Comparison of ENCODE assay signal across 8 mouse cellular contexts in the genomic region with DNA sequence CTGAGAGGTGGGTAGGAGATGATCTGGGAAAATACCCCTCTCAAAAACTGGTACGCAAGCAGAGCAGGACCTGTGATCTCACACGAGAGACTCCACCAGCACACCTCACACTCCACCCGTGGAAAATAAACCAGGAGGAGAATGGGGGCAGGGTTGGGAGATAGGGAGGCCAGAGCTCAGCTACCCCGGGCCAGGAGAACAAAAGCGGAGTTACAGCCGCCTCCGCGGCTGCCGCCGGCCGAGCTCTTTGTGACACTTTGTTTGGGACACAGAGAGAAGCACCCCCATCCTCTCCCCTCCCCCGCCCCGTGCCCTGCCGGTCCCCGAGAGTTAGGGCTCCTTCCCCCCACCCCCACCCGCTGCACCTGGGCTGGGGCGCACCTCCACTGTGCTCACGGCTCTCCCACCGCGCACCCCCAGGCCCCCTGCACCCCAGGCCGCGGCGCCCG. TPM values are rescaled to one million over a fixed set of nuclear protein-coding genes. Genes with fewer than 3 reads are reported as not detected.
DNase-seq lines count a peak whose midpoint lies in the region; ATAC-seq and TF ChIP-seq lines count a peak whose summit lies in the region.

No protein-coding gene starts in this region.

- 7% methylated on average over 20 of the region's 24 CpGs for WGBS in spleen, adult 2 months
- WGBS in heart, embryonic 15.5 days, result under 1% methylated on average over 24 of the region's 24 CpGs
- WGBS in liver, adult 2 months, result 7% methylated on average over 18 of the region's 24 CpGs
- WGBS in neural tube, embryonic 13.5 days, result 0% methylated on average over 6 of the region's 24 CpGs

- no peaks in the 10 kb centered on the region for H3K36me3 ChIP-seq in spleen, adult 2 months (ENCODE audit: control insufficient read depth, insufficient read depth, low read length)
- H3K36me3 ChIP-seq in heart, embryonic 15.5 days, result peaks cover 4% of the 10 kb centered on the region
- H3K36me3 ChIP-seq in liver, adult 2 months (ENCODE audit: control insufficient read depth, insufficient read depth, low read length), result no peaks in the 10 kb centered on the region
- H3K36me3 ChIP-seq in neural tube, embryonic 13.5 days, result peaks cover 8% of the 10 kb centered on the region

- ATAC-seq in heart, embryonic 15.5 days (replicated peaks; ENCODE audit: insufficient number of reproducible peaks, insufficient read depth, low FRiP score, low read depth), result peak; percentile 33
- no peak for ATAC-seq in neural tube, embryonic 13.5 days (ENCODE audit: low read depth)

- DNase-seq in spleen, adult 2 months (ENCODE audit: low read depth in 1 of 2, low spot score in 2 of 2), result no peak
- no peak for DNase-seq in spleen, adult 12 weeks (ENCODE audit: low spot score)
- peak; percentile 74 for DNase-seq in cerebellum, postnatal 10 days
- DNase-seq in liver, adult 2 months (ENCODE audit: extremely low read depth, low read depth, low spot score), result no peak
- DNase-seq in layer of hippocampus, postnatal 36 days, result no peak
- no peak for DNase-seq in right cerebral cortex, postnatal 14 days

- peak overlapping the region; percentile 70 for H3K4me2 ChIP-seq in heart, embryonic 15.5 days
- peak overlapping the region; percentile 72 for H3K4me2 ChIP-seq in neural tube, embryonic 13.5 days

- no peaks in the 10 kb centered on the region for H3K27me3 ChIP-seq in spleen, adult 2 months (ENCODE audit: control insufficient read depth, insufficient read depth, low read length)
- H3K27me3 ChIP-seq in heart, embryonic 15.5 days, result no peaks in the 10 kb centered on the region
- H3K27me3 ChIP-seq in liver, adult 2 months (ENCODE audit: control insufficient read depth, insufficient read depth, low read length), result no peaks in the 10 kb centered on the region
- no peaks in the 10 kb centered on the region for H3K27me3 ChIP-seq in neural tube, embryonic 13.5 days

- TF ChIP-seq CTCF in spleen, adult 2 months (IDR thresholded peaks at IDR 0.05; ENCODE audit: extremely low read depth, insufficient read depth, insufficient read length, insufficient replicate concordance), result no peak
- no peak for TF ChIP-seq CTCF in liver, adult 2 months (IDR thresholded peaks at IDR 0.05; ENCODE audit: low read depth, low read length)

- peaks cover 10% of the 10 kb centered on the region; the same call in 1 of the 2 replicates for H3K79me2 ChIP-seq in liver, adult 2 months (ENCODE audit: control insufficient read depth, insufficient read depth, low read length)

- no peaks in the 10 kb centered on the region for H3K9me3 ChIP-seq in heart, embryonic 15.5 days (replicated peaks)
- H3K9me3 ChIP-seq in neural tube, embryonic 13.5 days, result no peaks in the 10 kb centered on the region

- peak overlapping the region; percentile 79 for H3K9ac ChIP-seq in heart, embryonic 15.5 days
- H3K9ac ChIP-seq in liver, adult 2 months (ENCODE audit: low read depth, low read length), result peak overlapping the region; percentile 68
- peak overlapping the region; percentile 91 for H3K9ac ChIP-seq in neural tube, embryonic 13.5 days

- H3K27ac ChIP-seq in spleen, adult 2 months (ENCODE audit: insufficient read depth, low read length), result 0 out of 2 replicates have a peak overlapping the region, but pooled peaks have one; percentile 4
- peak overlapping the region; percentile 98 for H3K27ac ChIP-seq in heart, embryonic 15.5 days
- no peak overlapping the region for H3K27ac ChIP-seq in liver, adult 2 months (replicated peaks; ENCODE audit: insufficient read depth, low read depth, low read length)
- H3K27ac ChIP-seq in neural tube, embryonic 13.5 days (replicated peaks), result peak overlapping the region; percentile 98

- H3K4me1 ChIP-seq in spleen, adult 2 months (ENCODE audit: control insufficient read depth, insufficient read depth, insufficient read length), result peaks cover 11% of the 10 kb centered on the region
- peaks cover 61% of the 10 kb centered on the region for H3K4me1 ChIP-seq in heart, embryonic 15.5 days (replicated peaks)
- peaks cover 23% of the 10 kb centered on the region for H3K4me1 ChIP-seq in liver, adult 2 months (ENCODE audit: control insufficient read depth, insufficient read depth, low read length)
- H3K4me1 ChIP-seq in neural tube, embryonic 13.5 days (replicated peaks), result peaks cover 80% of the 10 kb centered on the region

- no peak for TF ChIP-seq POLR2A in spleen, adult 2 months (IDR thresholded peaks at IDR 0.05; ENCODE audit: low read depth, low read length)
- no peak for TF ChIP-seq POLR2A in liver, adult 2 months (IDR thresholded peaks at IDR 0.05; ENCODE audit: extremely low read depth, insufficient read depth, low read length)

- H3K4me3 ChIP-seq in spleen, adult 2 months (ENCODE audit: extremely low read depth, insufficient read depth, insufficient read length), result peak overlapping the region; percentile 50; the same call in 1 of the 2 replicates
- peak overlapping the region; percentile 70 for H3K4me3 ChIP-seq in heart, embryonic 15.5 days
- peak overlapping the region; percentile 55; the same call in 1 of the 2 replicates for H3K4me3 ChIP-seq in liver, adult 2 months (ENCODE audit: insufficient read depth, low read depth, low read length)
- peak overlapping the region; percentile 64 for H3K4me3 ChIP-seq in neural tube, embryonic 13.5 days

RNA-seq across cellular contexts. Expression of gene Tmem253, which starts 1.7 kb away (rescaled TPM):
- 0.27 and 0.36 TPM in 2 replicates for polyA plus RNA-seq in spleen, adult 2 months (2012; rRNA removed)
- polyA plus RNA-seq in heart, embryonic 15.5 days (2015; fragmentation: Nextera tagmentation; extraction: Ambion mirVana), result 0.60 and 0.68 TPM in 2 replicates
- not detected in 2 replicates for total RNA-seq in liver, adult 2 months (2014; rRNA removed)
- 0.11 TPM in 1 of 2 replicates, not detected in the other for polyA plus RNA-seq in liver, adult 2 months (2012; rRNA removed)
- polyA plus RNA-seq in neural tube, embryonic 13.5 days (2015; fragmentation: Nextera tagmentation; extraction: Ambion mirVana), result not detected in 2 replicates
- under 1 TPM in 1 of 2 experiments, not detected in 1; 0.65 TPM for total RNA-seq in layer of hippocampus, postnatal 36 days (2021)

RNA-seq across cellular contexts. Expression of gene Zfp219, which starts 6.7 kb away (rescaled TPM):
- polyA plus RNA-seq in spleen, adult 2 months (2012; rRNA removed), result 31.0 and 46.5 TPM in 2 replicates
- polyA plus RNA-seq in heart, embryonic 15.5 days (2015; fragmentation: Nextera tagmentation; extraction: Ambion mirVana), result 18.1 and 23.6 TPM in 2 replicates
- 8.9 and 12.6 TPM in 2 replicates for total RNA-seq in liver, adult 2 months (2014; rRNA removed)
- polyA plus RNA-seq in liver, adult 2 months (2012; rRNA removed), result 27.8 and 31.4 TPM in 2 replicates
- polyA plus RNA-seq in neural tube, embryonic 13.5 days (2015; fragmentation: Nextera tagmentation; extraction: Ambion mirVana), result 32.3 and 32.5 TPM in 2 replicates
- 10 to 100 TPM; 42.5 to 44.4 TPM for total RNA-seq in layer of hippocampus, postnatal 36 days (2021)

RNA-seq across cellular contexts. Expression of gene Olfr221, which starts 28.5 kb away (rescaled TPM):
- polyA plus RNA-seq in spleen, adult 2 months (2012; rRNA removed), result not detected in 2 replicates
- polyA plus RNA-seq in heart, embryonic 15.5 days (2015; fragmentation: Nextera tagmentation; extraction: Ambion mirVana), result not detected in 2 replicates
- total RNA-seq in liver, adult 2 months (2014; rRNA removed), result not detected in 2 replicates
- polyA plus RNA-seq in liver, adult 2 months (2012; rRNA removed), result not detected in 2 replicates
- not detected in 2 replicates for polyA plus RNA-seq in neural tube, embryonic 13.5 days (2015; fragmentation: Nextera tagmentation; extraction: Ambion mirVana)
- total RNA-seq in layer of hippocampus, postnatal 36 days (2021), result not detected

RNA-seq across cellular contexts. Expression of gene Arhgef40, which starts 29.3 kb away (rescaled TPM):
- polyA plus RNA-seq in spleen, adult 2 months (2012; rRNA removed), result 18.4 and 19.3 TPM in 2 replicates
- polyA plus RNA-seq in heart, embryonic 15.5 days (2015; fragmentation: Nextera tagmentation; extraction: Ambion mirVana), result 51.8 and 69.2 TPM in 2 replicates
- 6.1 and 9.5 TPM in 2 replicates for total RNA-seq in liver, adult 2 months (2014; rRNA removed)
- 12.5 and 16.1 TPM in 2 replicates for polyA plus RNA-seq in liver, adult 2 months (2012; rRNA removed)
- polyA plus RNA-seq in neural tube, embryonic 13.5 days (2015; fragmentation: Nextera tagmentation; extraction: Ambion mirVana), result 69.0 and 72.9 TPM in 2 replicates
- 10 to 100 TPM; 31.4 to 39.9 TPM for total RNA-seq in layer of hippocampus, postnatal 36 days (2021)

Comparison
In these comparisons a context has a peak if more than half of its experiments do, and no peak if none do; other contexts are left out.
1. DNase-seq: peak in cerebellum, postnatal 10 days (2 of 2); none in spleen, adult 2 months (0 of 2), spleen, adult 12 weeks (single experiment), liver, adult 2 months (single experiment), layer of hippocampus, postnatal 36 days (0 of 2) and right cerebral cortex, postnatal 14 days (single experiment).
2. Peak in every context shown above with its lines, with median percentiles within 50 percentile points of each other: H3K4me3 ChIP-seq and H3K9ac ChIP-seq.